Mouse (Mus musculus) layer of hippocampus, adult 9-10 months (tissue): ENCODE results near the gene 4930524J08Rik.

Source experiments
- DNase-seq: peaks from one replicate; pipeline ENCODE4 v3.0.0; 2022; ENCODE audit warnings: low spot score

Gene 4930524J08Rik

DNA sequence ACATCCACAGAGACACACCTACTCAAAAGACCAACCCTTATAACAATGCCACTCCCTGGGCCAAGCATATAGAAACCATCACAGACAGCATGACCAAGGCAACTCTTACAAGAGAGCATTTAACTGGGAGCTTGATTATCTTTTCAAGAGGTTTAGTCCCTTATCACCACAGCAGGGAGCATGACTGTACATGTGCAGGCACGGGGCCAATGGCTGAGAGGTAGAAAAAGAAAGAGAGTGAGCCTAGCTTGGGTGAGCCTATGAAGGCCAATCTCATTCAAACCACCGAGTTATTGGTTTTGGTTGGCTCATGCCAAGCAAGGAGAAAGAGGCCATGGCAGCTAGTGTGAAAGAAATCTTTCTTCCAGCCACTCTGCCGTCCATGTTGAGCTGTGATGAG is 26.6 kb downstream of the 4930524J08Rik start:
- DNase-seq, result no peak

DNA sequence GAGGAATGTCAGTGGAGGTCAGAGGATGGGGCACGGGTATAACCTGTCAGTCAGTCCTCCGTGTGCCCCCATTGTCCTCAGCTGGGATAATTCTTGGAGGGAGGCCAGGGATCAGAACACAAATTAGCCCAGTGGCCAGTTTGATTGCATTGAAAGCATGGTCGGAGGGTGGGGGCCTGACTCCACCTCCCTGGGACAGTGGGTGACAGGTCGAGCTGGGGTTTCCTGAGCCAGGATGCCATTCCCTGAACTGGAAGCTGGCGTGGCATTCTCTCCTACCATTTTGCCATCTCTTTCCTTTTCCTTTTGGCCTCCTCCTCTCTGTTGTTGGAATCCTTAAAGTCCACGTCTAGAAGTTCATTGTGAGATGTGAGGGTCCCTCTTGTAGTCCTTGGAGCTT is 27.0 kb downstream of the 4930524J08Rik start:
- DNase-seq, result no peak

DNA sequence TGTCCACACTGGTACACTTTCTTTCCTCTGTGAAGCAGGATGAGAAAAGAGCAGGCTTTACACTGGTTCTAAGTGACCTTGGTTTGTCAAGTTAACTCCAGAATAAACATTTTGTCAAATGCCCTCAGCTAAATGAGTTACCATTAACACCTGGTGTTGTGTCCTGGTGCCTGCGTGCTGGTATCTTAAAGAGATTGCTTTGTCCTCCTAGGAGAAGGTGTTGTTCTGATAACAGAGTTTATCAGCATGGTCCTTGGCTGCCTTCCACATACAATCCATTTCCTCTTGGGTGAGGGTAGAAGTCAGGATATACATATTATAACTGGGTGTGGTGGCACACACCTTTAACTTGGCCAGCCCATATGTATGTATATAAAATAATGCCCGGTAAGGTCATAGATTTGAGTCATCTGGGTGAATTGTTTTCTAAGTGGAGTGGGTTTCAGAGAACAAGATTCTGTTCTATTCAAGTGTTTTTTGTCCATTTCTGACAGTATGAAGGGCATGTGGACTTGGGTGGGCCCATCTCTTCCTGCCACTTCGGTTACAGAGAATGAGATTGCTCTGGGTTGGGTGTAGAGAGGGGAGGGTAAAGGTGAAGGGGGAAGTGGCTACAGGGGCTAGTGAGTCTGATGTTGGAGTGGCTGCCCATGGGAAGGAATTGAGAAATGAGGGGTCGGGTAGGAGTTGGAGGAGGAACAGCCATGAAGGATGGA is 27.6 kb downstream of the 4930524J08Rik start:
- DNase-seq, result no peak

DNA sequence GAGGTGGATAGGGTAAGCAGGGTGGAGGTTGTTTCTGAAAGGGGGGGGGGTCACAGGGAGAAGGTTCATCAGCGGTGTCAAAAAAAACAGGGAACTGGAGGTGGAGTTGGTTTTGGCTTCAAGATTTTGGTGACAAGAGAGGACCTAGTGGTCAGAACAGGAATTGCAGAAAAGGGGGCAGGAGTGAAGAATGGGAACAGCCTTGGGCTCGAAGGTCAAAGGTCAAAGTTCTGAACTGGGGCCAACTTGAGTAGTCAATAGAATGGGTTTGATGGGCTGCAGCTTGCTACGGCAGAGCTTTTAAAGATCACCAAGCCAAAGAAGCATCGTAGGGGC is 28.1 kb downstream of the 4930524J08Rik start:
- no peak for DNase-seq

DNA sequence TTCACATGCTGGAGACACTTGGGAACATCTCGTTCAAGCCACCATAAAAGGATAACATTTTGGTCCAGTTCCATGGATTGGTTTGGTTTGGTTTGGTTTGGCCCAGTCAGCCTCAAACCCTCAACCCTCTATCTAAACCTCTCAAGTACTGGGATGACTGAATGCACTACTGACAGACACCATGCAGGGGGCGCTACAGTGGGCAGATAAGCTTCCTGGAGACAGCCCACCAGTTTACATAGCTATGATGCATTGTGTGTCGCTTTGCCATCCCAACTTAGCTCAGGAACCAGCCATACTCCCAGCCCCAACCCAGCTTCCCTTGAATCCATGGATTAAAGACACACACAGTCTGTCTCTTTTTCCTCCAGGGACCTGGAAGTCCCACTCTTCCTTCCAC is 29.6 kb downstream of the 4930524J08Rik start:
- no peak for DNase-seq

DNA sequence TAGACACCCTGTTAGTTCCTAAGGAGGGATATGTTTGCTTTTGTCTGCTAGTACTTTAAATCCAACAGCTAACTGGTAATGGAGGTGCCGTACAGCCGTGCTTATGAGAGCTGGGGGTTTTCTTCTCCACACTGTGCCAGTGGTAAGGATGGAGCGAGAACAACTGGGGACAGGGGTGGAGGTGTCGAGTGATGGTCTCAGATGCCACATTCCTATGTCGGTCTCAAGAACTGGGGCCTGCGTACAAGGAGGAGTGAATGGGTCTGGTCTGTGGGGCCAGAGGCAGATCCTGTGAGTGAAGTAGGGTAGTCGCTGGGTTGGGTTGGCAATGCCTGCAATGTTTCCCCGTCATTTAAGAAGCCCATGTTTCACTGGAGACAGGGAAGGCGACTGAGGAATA is 33.7 kb downstream of the 4930524J08Rik start:
- no peak for DNase-seq

DNA sequence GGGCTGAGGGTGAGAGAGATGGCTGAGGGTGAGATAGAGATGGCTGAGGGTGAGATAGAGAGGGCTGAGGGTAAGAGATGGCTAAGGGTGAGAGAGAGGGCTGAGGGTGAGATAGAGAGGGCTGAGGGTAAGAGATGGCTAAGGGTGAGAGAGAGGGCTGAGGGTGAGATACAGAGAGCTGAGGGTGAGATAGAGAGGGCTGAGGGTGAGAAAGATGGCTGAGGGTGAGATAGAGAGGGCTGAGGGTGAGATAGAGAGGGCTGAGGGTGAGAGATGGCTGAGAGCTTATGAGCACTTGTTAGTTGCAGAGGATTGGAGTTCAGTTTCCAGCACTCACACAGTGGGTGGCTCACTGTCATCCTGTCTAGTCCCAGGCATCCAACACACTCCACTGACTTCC is 41.2 kb downstream of the 4930524J08Rik start:
- no peak for DNase-seq

DNA sequence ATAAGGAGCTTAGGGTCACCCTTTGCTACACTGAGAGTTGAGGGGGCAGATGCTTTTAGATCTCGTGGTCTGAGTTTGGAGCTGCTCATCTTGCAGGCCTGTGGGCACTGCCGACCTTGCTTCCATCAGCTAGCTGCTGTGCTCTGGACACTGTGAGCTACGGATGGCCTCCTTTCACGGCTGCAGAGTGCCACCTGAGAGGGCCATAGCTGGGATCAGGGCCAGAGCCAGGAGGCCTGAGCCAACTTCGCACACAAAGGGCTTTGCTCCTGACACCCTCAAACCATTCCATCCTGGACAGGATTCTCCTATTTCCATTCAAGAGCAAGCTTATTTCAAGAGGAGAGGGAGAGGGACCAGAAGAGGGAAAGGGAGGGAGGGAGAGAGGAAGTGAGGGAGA is 45.5 kb downstream of the 4930524J08Rik start:
- no peak for DNase-seq

DNA sequence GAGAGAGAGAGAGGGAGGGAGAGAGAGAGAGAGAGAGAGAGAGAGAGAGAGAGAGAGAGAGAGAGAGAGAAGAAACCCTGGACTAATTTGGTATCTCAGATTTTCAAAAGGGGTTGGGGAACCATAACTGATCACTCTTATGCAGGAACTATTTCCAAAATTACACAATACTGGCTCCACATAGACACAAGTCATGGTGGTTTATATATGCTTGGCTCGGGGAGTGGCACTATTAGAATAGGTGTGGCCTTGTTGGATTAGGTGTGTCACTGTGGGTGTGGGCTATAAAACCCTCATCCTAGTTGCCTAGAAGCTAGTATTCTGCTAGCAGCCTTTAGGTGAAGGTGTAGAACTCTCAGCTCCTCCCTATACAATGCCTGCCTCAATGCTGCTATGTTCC is 46.0 kb downstream of the 4930524J08Rik start:
- DNase-seq, result no peak
